Mouse (Mus musculus) right cerebral cortex, adult 18-20 months (tissue): ENCODE measurements around the gene Dop1a.

Experiments
- DNase-seq: peaks from one replicate; pipeline ENCODE4 v3.0.0; 2022; ENCODE audit warnings: mixed read lengths

The Dop1a gene

GRCm38 (mm10) chr9:86507437-86507836, 40.5 kb downstream of the Dop1a start:
- DNase-seq, result no peak

GRCm38 (mm10) chr9:86513733-86514132, 46.8 kb downstream of the Dop1a start:
- DNase-seq, result no peak

GRCm38 (mm10) chr9:86514390-86514789, 47.4 kb downstream of the Dop1a start:
- no peak for DNase-seq

GRCm38 (mm10) chr9:86514798-86515197, 47.8 kb downstream of the Dop1a start:
- no peak for DNase-seq

GRCm38 (mm10) chr9:86522335-86522734, 55.4 kb downstream of the Dop1a start:
- DNase-seq, result no peak

- DNase-seq, result no peak
These were observed 58.6 kb downstream of the Dop1a start for GRCm38 (mm10) chr9:86525600-86525999.

GRCm38 (mm10) chr9:86534071-86534470, 67.1 kb downstream of the Dop1a start:
- DNase-seq, result no peak

- no peak for DNase-seq
These were observed 76.5 kb downstream of the Dop1a start for GRCm38 (mm10) chr9:86543451-86543850.

- DNase-seq, result no peak
These were observed 77.6 kb downstream of the Dop1a start for GRCm38 (mm10) chr9:86544559-86544958.

GRCm38 (mm10) chr9:86549637-86550162, 82.7 kb downstream of the Dop1a start:
- DNase-seq, result no peak

GRCm38 (mm10) chr9:86550717-86551116, 83.8 kb downstream of the Dop1a start:
- DNase-seq, result no peak

GRCm38 (mm10) chr9:86553886-86554285, 86.9 kb downstream of the Dop1a start:
- no peak for DNase-seq

GRCm38 (mm10) chr9:86554641-86555040, 87.7 kb downstream of the Dop1a start:
- no peak for DNase-seq

GRCm38 (mm10) chr9:86560543-86560942, 93.6 kb downstream of the Dop1a start:
- DNase-seq, result no peak

GRCm38 (mm10) chr9:86569314-86569910, 102.5 kb downstream of the Dop1a start:
- DNase-seq, result no peak

GRCm38 (mm10) chr9:86570261-86570890, 103.4 kb downstream of the Dop1a start:
- DNase-seq, result no peak

GRCm38 (mm10) chr9:86570946-86571345, 104.0 kb downstream of the Dop1a start:
- DNase-seq, result no peak

- DNase-seq, result peak; percentile 97
These were observed 104.7 kb downstream of the Dop1a start, which contains the start of the genes Pgm3 and Rwdd2a for GRCm38 (mm10) chr9:86571540-86572135. Pgm3 (minus strand) TSS chr9:86571842. Rwdd2a (plus strand) TSS chr9:86571991.

GRCm38 (mm10) chr9:86572196-86572595, 105.2 kb downstream of the Dop1a start:
- DNase-seq, result no peak

GRCm38 (mm10) chr9:86572636-86573291, 105.8 kb downstream of the Dop1a start:
- peak; percentile 82 for DNase-seq

GRCm38 (mm10) chr9:86573616-86574303, 106.8 kb downstream of the Dop1a start:
- no peak for DNase-seq

GRCm38 (mm10) chr9:86575178-86575577, 108.2 kb downstream of the Dop1a start:
- DNase-seq, result no peak

- DNase-seq, result no peak
These were observed 112.7 kb downstream of the Dop1a start for GRCm38 (mm10) chr9:86579657-86580056.
